Mouse (Mus musculus): ENCODE data around the gene 1500015O10Rik. TPM values are rescaled to one million over a fixed set of nuclear protein-coding genes. Genes with fewer than 3 reads are reported as not detected.

1500015O10Rik gene
- polyA plus RNA-seq, 1 experiment = not detected

DNA sequence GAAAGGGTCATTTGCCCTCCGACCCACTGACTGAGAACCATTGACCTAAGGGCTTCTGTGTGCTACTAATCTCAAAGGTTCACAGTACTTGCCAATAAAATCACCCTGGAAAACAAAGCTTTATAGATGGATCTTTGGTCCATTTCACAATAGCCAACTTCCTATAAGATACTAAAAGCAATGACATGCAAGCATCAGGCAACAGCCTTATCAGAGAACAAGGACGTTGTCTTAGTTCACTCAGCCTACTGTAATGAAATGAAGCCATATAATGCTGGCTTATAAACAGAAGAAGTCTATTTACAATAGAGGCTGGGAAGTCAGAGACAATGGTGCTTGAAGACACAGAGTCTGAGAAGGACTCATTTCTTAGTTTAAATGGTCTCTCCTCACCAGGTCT is 59.4 kb downstream of the 1500015O10Rik start:
- TF ChIP-seq GATA1 (IDR thresholded peaks at IDR 0.05; ENCODE audit: borderline replicate concordance, low read length) (no peak), FLI1 (IDR thresholded peaks at IDR 0.05; ENCODE audit: low read length) (no peak)
- Histone ChIP-seq H3K36me3 (replicated peaks; ENCODE audit: low read length) (peaks cover 61% of the 10 kb centered on the region), H3K4me3 (replicated peaks) (no peak overlapping the region), H3K27me3 (replicated peaks) (no peaks in the 10 kb centered on the region), H3K9me3 (no peaks in the 10 kb centered on the region), H3K4me1 (no peaks in the 10 kb centered on the region)

Other genes with a start within 250 kb of the 1500015O10Rik start
- 4.2 TPM in 1 of 2 replicates, not detected in the other for gene Uxs1, start 97.2 kb downstream of the 1500015O10Rik start, polyA plus RNA-seq (2012; ENCODE audit: insufficient read depth, low replicate concordance)
- gene Tpp2, start 203.0 kb downstream of the 1500015O10Rik start, polyA plus RNA-seq (2012; ENCODE audit: insufficient read depth, low replicate concordance) = 2.4 and 4.2 TPM in 2 replicates

Data from megakaryocyte, embryonic 14.5 days (primary cell).